Mouse (Mus musculus): ENCODE measurements around the gene Tfpi. TPM values are rescaled to one million over a fixed set of nuclear protein-coding genes. Genes with fewer than 3 reads are reported as not detected.
A peak's percentile ranks its signal among the peaks of the same experiment; 100 is the strongest.
"Not testable (repeated sequence)": the region's sequence is repeated elsewhere in the genome, so short reads cannot be mapped to it uniquely, and the experiment has no call there.

Gene Tfpi
- polyA plus RNA-seq (2012; ENCODE audit: insufficient read depth, insufficient read length, missing spikeins) = 3.3 and 5.7 TPM in 2 replicates

DNA sequence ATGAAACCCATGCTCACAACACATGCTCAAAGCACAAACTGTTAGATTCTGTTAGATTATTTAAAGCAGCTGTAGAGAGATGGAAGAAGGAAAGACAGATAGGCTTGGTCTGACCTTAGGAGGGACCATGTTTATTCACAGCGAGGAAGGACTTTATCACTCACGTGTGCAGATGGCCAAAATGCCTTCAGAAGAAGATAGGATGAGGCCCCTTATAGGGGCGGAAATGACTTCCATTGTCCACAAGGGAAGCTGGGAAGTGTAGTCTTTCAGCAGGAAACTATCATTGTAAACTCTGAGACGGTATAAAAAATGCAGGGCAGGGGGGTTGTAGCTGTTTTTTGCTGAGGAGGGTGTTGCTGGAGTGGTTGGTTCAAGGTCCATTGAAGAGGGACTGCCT lies at the start of gene Tfpi:
Tfpi (minus strand) TSS at position 199 of the 400 bp plus-strand sequence.
- 0 out of 2 replicates have a peak within 1 kb of the TSS, but pooled peaks have one; percentile 43 for H3K27ac ChIP-seq (replicated peaks; ENCODE audit: low read depth, low read length)
- H3K4me1 ChIP-seq (ENCODE audit: control insufficient read depth, insufficient read depth, insufficient read length, low read length) = peaks cover 6% of the 10 kb centered on the region; the same call in 1 of the 2 replicates
- H3K4me3 ChIP-seq (ENCODE audit: insufficient read depth, low read depth, low read length) = peak within 1 kb of the TSS; percentile 40

DNA sequence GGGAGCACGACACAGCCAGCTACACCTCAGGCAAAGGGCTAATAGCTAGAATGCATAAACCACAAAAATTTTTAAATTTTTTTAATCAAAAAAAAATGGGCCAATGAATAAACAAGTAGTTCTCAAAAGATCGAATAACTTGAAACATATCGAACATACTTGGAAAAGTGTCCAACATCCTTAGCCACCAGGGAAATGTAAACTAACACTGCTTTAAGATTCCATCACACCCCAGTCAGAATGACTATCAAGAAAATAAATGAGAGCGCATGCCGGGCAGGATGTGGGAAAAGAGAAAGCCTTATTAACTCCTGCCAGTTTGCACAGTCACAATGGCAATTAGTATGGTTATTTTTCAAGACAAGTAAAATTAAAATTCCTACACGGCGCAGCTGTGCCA lies 49.6 kb upstream of the Tfpi start:
- Histone ChIP-seq H3K4me3 (ENCODE audit: insufficient read depth, low read depth, low read length) (no peak overlapping the region), H3K27ac (replicated peaks; ENCODE audit: low read depth, low read length) (no peak overlapping the region), H3K4me1 (ENCODE audit: control insufficient read depth, insufficient read depth, insufficient read length, low read length) (no peaks in the 10 kb centered on the region)

DNA sequence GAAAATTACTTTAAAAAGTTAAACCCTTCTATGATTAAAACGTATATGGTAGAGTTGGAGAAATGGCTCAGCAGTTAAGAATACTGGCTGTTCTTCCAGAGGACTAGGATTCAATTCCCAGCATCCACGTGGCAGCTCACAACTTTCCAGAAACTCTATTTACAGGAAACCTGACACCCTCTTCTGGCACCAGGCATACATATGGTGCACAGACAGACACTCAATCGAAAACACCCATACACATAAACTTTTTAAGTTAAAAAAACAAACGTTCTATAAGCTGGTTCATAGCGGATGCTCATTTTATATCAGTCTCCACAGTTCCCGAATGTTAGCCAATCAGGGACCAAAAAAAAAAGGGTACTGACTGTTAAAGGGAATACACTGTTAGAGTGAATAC lies 49.2 kb upstream of the Tfpi start:
- Histone ChIP-seq H3K4me1 (ENCODE audit: control insufficient read depth, insufficient read depth, insufficient read length, low read length) (no peaks in the 10 kb centered on the region), H3K4me3 (ENCODE audit: insufficient read depth, low read depth, low read length) (no peak overlapping the region), H3K27ac (replicated peaks; ENCODE audit: low read depth, low read length) (no peak overlapping the region)

DNA sequence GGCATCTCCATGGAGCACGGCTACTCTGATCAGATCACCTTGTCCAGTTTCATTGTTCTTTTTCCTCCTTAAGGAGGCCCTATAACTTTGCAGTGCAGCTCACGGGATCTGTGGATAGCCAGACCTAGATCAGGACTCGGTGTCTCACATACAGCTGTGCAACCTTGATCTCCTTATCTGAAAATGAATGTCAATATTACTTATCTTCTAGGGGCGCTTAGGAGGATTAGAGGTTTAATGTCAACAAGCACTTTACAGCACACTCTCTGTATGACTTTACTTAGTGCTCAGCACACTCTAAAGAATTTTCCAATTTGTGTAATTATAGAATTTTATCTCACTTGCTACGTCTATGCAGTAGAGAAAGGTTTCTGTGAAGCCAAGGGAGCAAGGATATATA lies 48.5 kb upstream of the Tfpi start:
- Histone ChIP-seq H3K4me3 (ENCODE audit: insufficient read depth, low read depth, low read length) (no peak overlapping the region), H3K27ac (replicated peaks; ENCODE audit: low read depth, low read length) (no peak overlapping the region), H3K4me1 (ENCODE audit: control insufficient read depth, insufficient read depth, insufficient read length, low read length) (peaks cover 2% of the 10 kb centered on the region; the same call in 1 of the 2 replicates)

DNA sequence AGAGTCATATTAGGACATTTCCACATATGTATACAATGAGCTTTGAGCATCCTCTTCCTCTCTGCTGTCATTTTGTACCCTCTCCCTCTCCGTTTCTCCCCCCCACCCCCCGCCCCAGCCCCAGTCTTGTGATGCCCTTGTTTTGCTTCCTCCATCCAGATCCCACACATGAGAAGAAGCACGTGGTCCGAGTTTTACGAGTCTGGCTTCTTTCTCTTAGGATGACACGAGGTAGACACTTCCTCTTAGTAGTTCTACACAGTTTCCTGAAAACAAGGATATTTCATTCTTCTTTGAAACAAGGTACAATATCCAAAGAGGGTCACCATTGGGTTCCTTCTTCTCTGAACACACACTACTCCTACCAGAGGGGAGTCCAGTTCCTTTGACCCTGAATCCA lies 47.4 kb upstream of the Tfpi start:
- no peak overlapping the region for H3K27ac ChIP-seq (replicated peaks; ENCODE audit: low read depth, low read length)
- H3K4me1 ChIP-seq (ENCODE audit: control insufficient read depth, insufficient read depth, insufficient read length, low read length) = peaks cover 10% of the 10 kb centered on the region; the same call in 1 of the 2 replicates
- H3K4me3 ChIP-seq (ENCODE audit: insufficient read depth, low read depth, low read length) = no peak overlapping the region

DNA sequence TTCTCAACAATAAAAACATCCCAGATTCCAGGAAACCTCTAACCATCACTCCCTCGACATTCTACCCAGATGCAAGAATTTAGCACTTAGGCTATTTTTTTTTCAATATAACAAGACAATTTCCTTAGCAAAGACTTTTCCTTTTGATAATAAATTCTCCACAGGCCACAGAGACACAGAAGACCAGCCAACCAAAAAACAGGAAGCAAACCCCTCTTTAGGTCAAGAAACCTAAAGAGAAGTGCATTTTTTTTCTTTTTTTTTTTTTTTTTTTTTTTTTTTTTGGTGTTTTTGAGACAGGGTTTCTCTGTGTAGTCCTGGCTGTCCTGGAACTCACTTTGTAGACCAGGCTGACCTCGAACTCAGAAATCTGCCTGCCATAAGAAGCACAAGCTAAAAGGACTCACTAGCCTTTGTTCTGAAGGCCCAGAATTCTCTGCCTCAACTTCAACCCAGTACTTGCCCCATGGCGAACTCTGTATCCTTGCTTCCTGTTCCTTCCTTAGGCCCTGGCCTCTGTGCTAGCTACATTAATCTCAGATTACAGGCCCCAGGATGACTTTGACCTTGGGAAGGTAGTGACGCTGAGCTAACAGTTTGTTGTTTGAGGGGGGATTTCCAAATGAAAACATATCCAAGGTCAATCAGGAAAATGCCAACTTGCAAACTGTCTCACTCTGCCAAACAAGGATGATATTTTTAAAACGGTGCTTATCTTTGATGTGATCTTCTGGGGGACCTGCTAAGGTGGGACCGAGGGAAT lies 46.7 kb upstream of the Tfpi start:
- Histone ChIP-seq H3K4me3 (ENCODE audit: insufficient read depth, low read depth, low read length) (no peak overlapping the region), H3K4me1 (ENCODE audit: control insufficient read depth, insufficient read depth, insufficient read length, low read length) (peaks cover 10% of the 10 kb centered on the region; the same call in 1 of the 2 replicates), H3K27ac (replicated peaks; ENCODE audit: low read depth, low read length) (no peak overlapping the region)

DNA sequence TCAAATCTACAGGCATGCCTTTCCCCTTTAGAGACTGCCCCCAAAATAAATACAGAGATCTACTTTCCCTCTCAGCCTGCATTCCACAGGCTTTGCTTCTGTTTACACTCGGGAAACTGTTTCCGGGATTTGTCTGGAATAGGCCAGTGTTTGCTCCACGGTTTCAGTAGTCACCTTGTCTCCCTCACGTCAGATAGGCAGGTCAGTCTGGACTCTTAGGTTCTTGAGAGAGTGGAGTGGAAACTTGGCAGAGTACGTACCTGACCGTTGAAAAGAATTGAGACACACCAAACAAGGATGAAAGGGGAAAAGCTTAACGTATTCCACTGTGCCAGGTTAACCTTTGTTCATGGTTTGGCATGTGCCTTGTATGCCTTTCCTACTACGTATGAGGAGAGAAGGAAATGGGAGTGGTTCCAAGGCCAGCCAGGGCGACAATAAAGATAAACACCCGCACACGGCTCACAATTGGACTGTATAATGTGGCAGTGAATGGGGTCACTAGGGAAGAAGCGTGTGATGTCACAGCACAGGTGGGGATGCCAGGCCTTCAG lies 43.0 kb upstream of the Tfpi start:
- Histone ChIP-seq H3K27ac (replicated peaks; ENCODE audit: low read depth, low read length) (peak overlapping the region; percentile 88), H3K4me3 (ENCODE audit: insufficient read depth, low read depth, low read length) (peak overlapping the region; percentile 22)

DNA sequence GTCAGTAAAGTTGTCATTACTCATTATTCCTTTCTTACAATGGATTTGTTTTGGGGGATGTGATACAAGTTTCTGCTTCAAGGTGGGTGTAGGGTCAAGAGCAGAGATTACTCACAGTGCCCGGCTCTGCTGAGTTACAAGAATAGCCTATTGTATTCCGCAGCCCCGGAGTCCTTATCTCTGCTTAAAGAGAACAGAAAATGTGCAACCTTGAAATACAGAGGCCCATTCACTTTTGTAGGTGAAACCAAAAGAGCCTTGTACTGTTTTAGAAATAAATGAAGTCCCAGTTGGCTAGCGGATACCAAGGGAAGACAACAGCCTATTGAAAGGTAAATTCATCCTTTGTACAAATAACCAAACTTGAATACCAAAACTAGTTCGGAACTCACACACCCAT lies 42.2 kb upstream of the Tfpi start:
- Histone ChIP-seq H3K27ac (replicated peaks; ENCODE audit: low read depth, low read length) (peak overlapping the region; percentile 88), H3K4me1 (ENCODE audit: control insufficient read depth, insufficient read depth, insufficient read length, low read length) (peaks cover 10% of the 10 kb centered on the region; the same call in 1 of the 2 replicates), H3K4me3 (ENCODE audit: insufficient read depth, low read depth, low read length) (no peak overlapping the region)

More for the DNA sequence above, 43.0 kb upstream of the Tfpi start:
- peaks cover 10% of the 10 kb centered on the region; the same call in 1 of the 2 replicates for H3K4me1 ChIP-seq (ENCODE audit: control insufficient read depth, insufficient read depth, insufficient read length, low read length)

DNA sequence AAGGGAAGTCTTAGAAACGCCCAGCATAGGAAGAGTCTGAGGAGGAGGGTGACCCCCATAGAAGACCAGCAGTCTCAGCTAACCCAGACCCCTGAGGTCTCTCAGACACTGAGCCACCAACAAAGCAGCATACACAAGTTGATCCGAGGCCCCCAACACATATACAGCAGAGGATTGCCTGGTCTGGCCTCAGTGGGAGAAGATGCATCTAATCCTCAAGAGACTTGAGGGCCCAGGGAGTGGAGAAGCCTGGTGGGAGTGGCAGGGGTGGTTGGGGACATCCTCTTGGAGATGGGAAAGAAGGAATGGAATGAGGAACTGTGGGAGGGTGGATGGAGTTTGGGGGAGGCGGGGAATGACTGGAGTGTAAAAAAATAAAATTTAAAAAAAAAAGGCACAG lies 36.7 kb upstream of the Tfpi start:
- H3K27ac ChIP-seq (replicated peaks; ENCODE audit: low read depth, low read length) = no peak overlapping the region
- no peak overlapping the region for H3K4me3 ChIP-seq (ENCODE audit: insufficient read depth, low read depth, low read length)
- no peaks in the 10 kb centered on the region for H3K4me1 ChIP-seq (ENCODE audit: control insufficient read depth, insufficient read depth, insufficient read length, low read length)

DNA sequence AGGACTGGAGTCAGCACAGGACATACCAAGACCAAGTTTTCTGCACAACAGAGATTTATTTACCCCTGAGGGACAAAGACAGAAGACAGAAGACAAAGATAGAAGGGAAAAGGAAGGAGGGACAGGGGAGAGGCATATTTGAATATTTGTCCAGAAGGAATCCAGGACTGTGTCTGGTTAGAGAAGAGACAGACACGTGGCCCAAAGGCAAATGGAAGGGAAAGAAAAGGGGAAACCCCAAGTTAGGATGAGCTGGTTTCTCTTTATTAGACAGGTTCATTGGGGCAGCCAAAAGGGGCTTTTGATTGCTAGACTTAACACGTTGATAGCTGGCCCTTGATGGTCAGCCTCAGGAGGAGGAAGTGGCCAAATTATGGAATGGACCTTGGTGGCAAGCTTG lies 34.9 kb upstream of the Tfpi start:
- Histone ChIP-seq H3K27ac (replicated peaks; ENCODE audit: low read depth, low read length) (no peak overlapping the region), H3K4me3 (ENCODE audit: insufficient read depth, low read depth, low read length) (no peak overlapping the region), H3K4me1 (ENCODE audit: control insufficient read depth, insufficient read depth, insufficient read length, low read length) (no peaks in the 10 kb centered on the region)

DNA sequence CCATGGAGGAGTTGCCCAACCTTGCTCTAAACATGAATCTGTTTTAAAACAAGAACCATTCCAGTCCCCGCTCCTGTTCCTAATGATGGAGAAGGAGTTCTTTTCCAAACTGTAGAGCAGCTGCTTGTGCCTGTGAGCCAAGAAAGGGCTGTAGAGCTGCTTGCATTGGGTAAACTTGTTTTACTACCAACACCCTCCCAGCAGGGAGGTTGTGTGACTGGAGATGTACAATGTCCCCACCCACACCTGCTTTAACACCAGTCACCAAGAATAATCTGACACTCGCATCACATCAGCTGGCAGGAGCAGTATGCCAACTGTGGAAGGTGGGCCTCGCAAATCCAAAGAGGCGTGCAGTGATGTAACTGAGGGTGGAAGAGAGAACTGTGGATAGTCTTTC lies 34.5 kb upstream of the Tfpi start:
- no peak overlapping the region for H3K27ac ChIP-seq (replicated peaks; ENCODE audit: low read depth, low read length)
- no peak overlapping the region for H3K4me3 ChIP-seq (ENCODE audit: insufficient read depth, low read depth, low read length)
- H3K4me1 ChIP-seq (ENCODE audit: control insufficient read depth, insufficient read depth, insufficient read length, low read length) = no peaks in the 10 kb centered on the region

DNA sequence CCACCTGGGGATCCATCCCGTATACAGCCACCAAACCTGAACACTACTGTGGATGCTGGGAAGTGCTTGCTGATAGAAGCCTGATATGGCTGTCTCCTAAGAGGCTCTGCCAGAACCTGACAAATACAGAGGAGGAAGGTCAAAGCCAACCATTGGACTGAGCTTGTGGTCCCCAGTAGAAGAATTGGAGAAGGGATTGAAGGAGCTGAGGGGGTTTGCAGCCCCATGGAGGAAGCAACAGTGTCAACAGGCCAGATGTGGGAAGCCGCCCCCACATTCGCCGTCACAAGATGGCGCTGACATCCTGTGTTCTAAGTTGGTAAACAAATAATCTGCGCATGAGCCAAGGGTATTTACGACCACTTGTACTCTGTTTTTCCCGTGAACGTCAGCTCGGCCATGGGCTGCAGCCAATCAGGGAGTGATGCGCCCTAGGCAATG lies 28.4 kb upstream of the Tfpi start:
- H3K4me3 ChIP-seq (ENCODE audit: insufficient read depth, low read depth, low read length); H3K4me1 ChIP-seq (ENCODE audit: control insufficient read depth, insufficient read depth, insufficient read length, low read length): not testable (repeated sequence)
- peak overlapping the region; percentile 85 for H3K27ac ChIP-seq (replicated peaks; ENCODE audit: low read depth, low read length)

DNA sequence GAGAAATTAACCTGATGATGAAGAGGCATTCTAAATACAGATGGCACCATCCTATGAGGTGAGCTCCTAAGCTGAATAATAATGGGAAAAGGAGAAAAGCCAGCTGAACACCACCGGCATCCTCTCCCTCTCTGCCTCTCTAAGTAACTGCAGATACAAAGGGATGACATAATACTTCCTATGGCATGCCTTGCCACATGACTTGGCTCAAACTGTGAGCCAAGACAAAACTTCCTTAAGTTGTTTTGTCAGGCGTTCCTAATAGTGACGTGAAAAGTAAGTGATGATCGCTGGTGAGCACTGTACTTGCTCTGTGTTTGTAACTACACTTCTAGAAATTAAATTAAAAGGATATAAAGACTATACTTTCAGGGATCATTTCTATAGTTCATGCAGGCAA lies 27.7 kb upstream of the Tfpi start:
- H3K27ac ChIP-seq (replicated peaks; ENCODE audit: low read depth, low read length) = no peak overlapping the region
- no peaks in the 10 kb centered on the region for H3K4me1 ChIP-seq (ENCODE audit: control insufficient read depth, insufficient read depth, insufficient read length, low read length)

DNA sequence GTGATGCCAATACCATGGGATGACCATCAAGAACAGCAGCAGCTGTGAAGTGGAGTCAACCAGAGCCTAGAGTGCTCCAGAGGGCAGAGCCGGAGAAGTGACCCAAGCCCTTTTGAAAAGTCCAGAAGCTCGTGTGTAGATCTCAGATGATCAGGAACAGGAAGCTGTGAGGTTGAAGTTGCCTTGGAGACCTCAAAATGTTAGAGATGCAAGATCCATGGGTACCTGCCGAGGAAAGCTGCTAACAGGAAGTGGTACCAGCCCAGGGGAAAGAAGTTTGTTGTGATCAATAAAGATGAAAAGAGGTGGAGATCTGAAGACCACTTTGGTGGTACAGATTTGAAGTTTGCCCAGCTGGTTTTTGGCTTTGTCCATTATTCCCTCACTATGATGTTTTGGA lies 22.3 kb upstream of the Tfpi start:
- Histone ChIP-seq H3K27ac (replicated peaks; ENCODE audit: low read depth, low read length) (no peak overlapping the region), H3K4me1 (ENCODE audit: control insufficient read depth, insufficient read depth, insufficient read length, low read length) (no peaks in the 10 kb centered on the region), H3K4me3 (ENCODE audit: insufficient read depth, low read depth, low read length) (no peak overlapping the region)

More for the DNA sequence above, 27.7 kb upstream of the Tfpi start:
- no peak overlapping the region for H3K4me3 ChIP-seq (ENCODE audit: insufficient read depth, low read depth, low read length)

DNA sequence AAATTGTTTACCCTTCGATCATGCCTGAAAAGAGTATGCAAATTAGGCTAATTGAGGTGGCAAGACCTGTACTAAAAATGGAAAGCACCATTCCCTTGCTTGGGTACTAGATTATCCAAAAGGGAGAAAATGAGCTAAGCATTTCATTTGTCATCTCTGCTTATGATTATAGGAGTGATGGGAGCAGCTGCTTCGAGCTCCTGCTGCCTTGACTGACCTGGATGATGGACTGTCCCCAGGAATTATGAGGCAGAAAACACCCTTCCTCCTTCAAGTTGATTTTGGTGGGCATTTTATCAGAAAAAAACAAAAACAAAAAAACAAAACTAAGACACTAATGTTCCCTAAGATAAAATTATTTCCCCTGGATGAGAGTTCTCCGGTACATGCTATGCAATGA lies 18.5 kb upstream of the Tfpi start:
- Histone ChIP-seq H3K4me1 (ENCODE audit: control insufficient read depth, insufficient read depth, insufficient read length, low read length) (no peaks in the 10 kb centered on the region), H3K27ac (replicated peaks; ENCODE audit: low read depth, low read length) (no peak overlapping the region), H3K4me3 (ENCODE audit: insufficient read depth, low read depth, low read length) (no peak overlapping the region)

DNA sequence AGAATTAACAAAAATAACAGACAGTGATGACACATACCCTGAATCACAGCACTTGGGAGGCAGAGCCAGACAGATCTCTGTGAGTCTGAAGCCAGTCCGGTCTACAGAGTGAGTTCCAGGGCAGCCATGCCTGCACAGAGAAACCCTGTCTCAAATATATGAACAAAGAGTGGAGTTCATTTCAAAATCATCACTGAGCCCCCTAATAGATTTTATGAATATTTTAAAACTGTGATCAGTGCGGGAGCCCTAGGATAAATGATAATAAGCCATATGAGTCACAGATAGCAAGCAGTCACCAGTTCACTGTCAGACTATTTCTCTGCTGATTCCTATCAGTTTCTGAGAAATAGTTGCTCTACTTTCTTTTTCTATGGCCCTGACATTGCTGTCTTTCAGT lies 17.1 kb upstream of the Tfpi start:
- Histone ChIP-seq H3K27ac (replicated peaks; ENCODE audit: low read depth, low read length) (no peak overlapping the region), H3K4me3 (ENCODE audit: insufficient read depth, low read depth, low read length) (no peak overlapping the region), H3K4me1 (ENCODE audit: control insufficient read depth, insufficient read depth, insufficient read length, low read length) (no peaks in the 10 kb centered on the region)
